Mouse (Mus musculus) liver, embryonic 15.5 days (tissue): ENCODE data around the gene Fstl4. TPM values are rescaled to one million over a fixed set of nuclear protein-coding genes. Genes with fewer than 3 reads are reported as not detected.

Experiments
- ATAC-seq: fragments of 200-750 bp; cut with Nextera tagmentation; 2 replicates; pipeline ENCODE4 v1.8.0; 2017; ENCODE audit warnings: moderate number of reproducible peaks, mild to moderate bottlenecking, moderate library complexity; ENCODE audit not compliant: insufficient read depth
- H3K27ac ChIP-seq: fragments of 300-500 bp; sonication (generic); replicated peaks from 2 replicates; pipeline ENCODE4 v1.5.1; 2015; ENCODE audit warnings: mild to moderate bottlenecking, inconsistent platforms
- H3K27me3 ChIP-seq: fragments of 300-500 bp; sonication (generic); 2 replicates; pipeline ENCODE4 v1.6.1; 2015; ENCODE audit warnings: mild to moderate bottlenecking, inconsistent platforms
- H3K36me3 ChIP-seq: fragments of 300-500 bp; sonication (generic); replicated peaks from 2 replicates; pipeline ENCODE4 v1.6.1; 2015; ENCODE audit warnings: moderate library complexity, mild to moderate bottlenecking, inconsistent platforms
- H3K4me1 ChIP-seq: fragments of 300-500 bp; sonication (generic); replicated peaks from 2 replicates; pipeline ENCODE4 v1.6.1; 2015; ENCODE audit warnings: inconsistent platforms
- H3K4me2 ChIP-seq: fragments of 300-500 bp; sonication (generic); 2 replicates; pipeline ENCODE4 v1.6.1; 2015; ENCODE audit warnings: moderate library complexity, mild to moderate bottlenecking, inconsistent platforms
- H3K4me3 ChIP-seq: fragments of 300-500 bp; sonication (generic); replicated peaks from 2 replicates; pipeline ENCODE4 v1.5.1; 2015; ENCODE audit warnings: mild to moderate bottlenecking, inconsistent platforms
- H3K9ac ChIP-seq: fragments of 300-500 bp; sonication (generic); 2 replicates; pipeline ENCODE4 v1.6.1; 2015; ENCODE audit warnings: moderate library complexity, mild to moderate bottlenecking, inconsistent platforms
- H3K9me3 ChIP-seq: fragments of 300-500 bp; sonication (generic); replicated peaks from 2 replicates; pipeline ENCODE4 v1.6.1; 2016; ENCODE audit warnings: inconsistent platforms
- WGBS: fragments of 180-500 bp; shearing (Covaris S2); methylation state at CpG from one replicate; pipeline ENCODE4 v1.1.7; 2015; ENCODE audit warnings: mixed read lengths; ENCODE audit not compliant: insufficient replicate concordance; 5-methylcytosine and 5-hydroxymethylcytosine counted together
- polyA plus RNA-seq: library from polyadenylated mRNA; unstranded; fragments of >200 nt; fragmentation: Nextera tagmentation; extraction: Ambion mirVana; gene quantifications from 2 replicates; pipeline ENCODE4 v1.2.1, GENCODE M21; 2015

Fstl4 gene
- polyA plus RNA-seq, 1 experiment from 2014 or later, result 0.13 TPM

DNA sequence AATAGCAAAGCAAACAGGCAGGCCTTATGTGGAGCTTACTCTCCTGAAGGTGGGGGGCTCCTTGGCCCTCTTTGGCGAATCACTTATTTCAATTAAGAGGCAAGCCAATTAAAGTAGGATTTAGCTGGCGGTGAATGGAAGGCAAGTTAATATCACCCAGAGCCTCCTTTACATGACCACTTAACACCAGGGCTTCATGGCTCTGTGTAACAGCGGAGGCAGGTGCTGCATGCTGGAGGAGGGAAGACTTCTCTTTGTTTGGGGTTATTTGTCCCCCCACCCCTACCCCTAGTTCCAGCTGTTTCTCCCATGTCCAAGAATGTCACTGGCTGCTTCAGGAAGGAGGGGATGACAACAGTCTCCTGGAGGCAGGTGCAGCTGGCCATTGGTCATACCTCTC is 10.9 kb downstream of the Fstl4 start:
- no peak overlapping the region for H3K9ac ChIP-seq
- no peak overlapping the region for H3K27ac ChIP-seq
- no peaks in the 10 kb centered on the region for H3K9me3 ChIP-seq
- no peak for ATAC-seq
- no peak overlapping the region for H3K4me2 ChIP-seq
- H3K27me3 ChIP-seq, result no peaks in the 10 kb centered on the region
- no peak overlapping the region for H3K4me3 ChIP-seq
- WGBS, result 64% methylated on average over 3 of the region's 3 CpGs
- H3K4me1 ChIP-seq, result no peaks in the 10 kb centered on the region
- no peaks in the 10 kb centered on the region for H3K36me3 ChIP-seq

DNA sequence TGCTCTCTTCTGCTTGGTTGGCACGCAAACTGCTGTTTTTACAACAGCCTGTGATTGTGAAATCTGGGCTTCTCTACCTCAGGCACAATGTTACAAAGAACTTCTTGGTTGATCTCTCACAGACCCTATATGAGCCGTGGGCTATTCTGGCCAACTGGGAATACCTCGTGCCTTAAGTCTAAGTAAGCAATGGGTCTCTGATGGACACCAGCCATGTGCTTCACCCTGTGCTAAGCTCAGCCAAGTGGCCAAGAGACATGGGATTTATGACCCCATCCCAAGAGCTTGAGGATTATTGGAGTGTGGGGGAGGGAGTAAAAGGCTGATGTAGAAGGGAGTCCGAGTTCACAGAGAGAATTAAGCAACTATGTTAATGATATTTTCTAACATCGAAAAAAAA is 18.0 kb downstream of the Fstl4 start:
- H3K27me3 ChIP-seq, result no peaks in the 10 kb centered on the region
- H3K4me3 ChIP-seq, result no peak overlapping the region
- H3K9me3 ChIP-seq, result no peaks in the 10 kb centered on the region
- 61% methylated on average over 5 of the region's 5 CpGs for WGBS
- no peaks in the 10 kb centered on the region for H3K4me1 ChIP-seq
- H3K4me2 ChIP-seq, result no peak overlapping the region
- no peaks in the 10 kb centered on the region for H3K36me3 ChIP-seq
- no peak for ATAC-seq
- H3K27ac ChIP-seq, result no peak overlapping the region
- H3K9ac ChIP-seq, result no peak overlapping the region

DNA sequence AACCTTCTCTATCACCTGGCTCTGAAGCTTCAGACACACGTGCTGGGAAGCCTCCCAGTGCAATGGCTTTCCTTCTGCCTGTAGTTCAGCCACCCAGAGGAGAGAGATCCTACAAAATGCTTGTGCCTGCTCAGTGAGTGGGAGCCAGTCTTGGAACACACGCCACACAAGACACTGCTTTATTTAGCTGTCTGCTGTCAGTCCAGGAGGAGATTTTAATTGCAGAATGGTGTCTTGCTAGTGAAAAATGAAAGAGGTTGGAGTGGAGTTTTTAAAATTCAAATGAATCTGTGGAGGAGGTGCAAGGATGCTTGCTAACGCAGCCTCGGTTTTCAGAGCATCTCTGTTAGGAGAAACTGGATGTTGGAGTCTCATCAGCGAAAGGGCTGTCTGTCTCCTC is 29.9 kb downstream of the Fstl4 start:
- Histone ChIP-seq H3K4me2 (no peak overlapping the region), H3K4me3 (no peak overlapping the region), H3K27ac (no peak overlapping the region), H3K9me3 (no peaks in the 10 kb centered on the region), H3K36me3 (no peaks in the 10 kb centered on the region), H3K4me1 (no peaks in the 10 kb centered on the region), H3K27me3 (no peaks in the 10 kb centered on the region), H3K9ac (no peak overlapping the region)
- 58% methylated on average over 5 of the region's 5 CpGs for WGBS
- no peak for ATAC-seq

DNA sequence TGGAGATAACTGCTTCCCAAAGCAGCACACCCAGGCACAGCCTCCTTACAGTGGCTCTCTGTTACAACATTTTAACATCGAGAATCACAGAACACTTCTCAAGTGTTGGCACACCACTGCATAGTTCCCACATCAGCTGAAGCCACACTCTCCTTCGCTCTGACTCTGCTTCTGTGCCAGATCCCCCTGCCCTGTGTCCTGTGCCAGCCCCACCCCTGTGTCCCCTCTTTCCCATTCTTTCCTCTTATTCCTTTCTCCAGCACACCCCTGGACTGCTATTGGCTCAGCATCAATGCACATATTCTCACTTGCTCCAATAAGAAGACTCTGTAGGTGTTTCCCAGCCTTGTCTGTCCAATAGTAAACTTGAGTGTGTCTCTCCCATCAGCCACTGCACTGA is 45.1 kb downstream of the Fstl4 start:
- WGBS, result 34% methylated on average over 2 of the region's 2 CpGs

DNA sequence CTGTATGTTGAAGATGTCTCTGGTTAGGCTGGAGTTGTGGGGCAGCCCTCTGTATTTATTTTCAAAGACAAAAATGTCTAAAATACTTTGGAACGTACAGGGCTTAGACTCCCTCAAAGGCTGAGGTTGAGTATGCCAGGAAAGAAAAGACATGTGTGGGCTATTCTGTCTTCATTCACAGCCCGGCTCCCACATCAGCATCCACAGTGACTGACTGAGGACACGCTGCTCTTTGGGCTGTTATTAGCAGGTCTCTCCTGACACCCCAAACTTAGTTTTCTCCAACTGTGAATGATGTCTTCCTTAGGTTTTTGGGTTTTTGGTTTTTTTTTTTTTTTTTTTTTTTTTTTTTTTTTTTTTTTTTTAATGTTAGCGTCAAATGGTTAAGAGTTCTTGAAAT is 51.6 kb downstream of the Fstl4 start:
- no peak for ATAC-seq
- Histone ChIP-seq H3K36me3 (no peaks in the 10 kb centered on the region), H3K27ac (no peak overlapping the region), H3K4me3 (no peak overlapping the region), H3K4me2 (no peak overlapping the region), H3K27me3 (no peaks in the 10 kb centered on the region), H3K4me1 (no peaks in the 10 kb centered on the region), H3K9ac (no peak overlapping the region), H3K9me3 (no peaks in the 10 kb centered on the region)
- 72% methylated on average over 4 of the region's 4 CpGs for WGBS

More for the DNA sequence above, 45.1 kb downstream of the Fstl4 start:
- Histone ChIP-seq H3K9me3 (no peaks in the 10 kb centered on the region), H3K9ac (no peak overlapping the region), H3K27me3 (no peaks in the 10 kb centered on the region), H3K4me1 (no peaks in the 10 kb centered on the region), H3K36me3 (no peaks in the 10 kb centered on the region), H3K4me2 (no peak overlapping the region), H3K27ac (no peak overlapping the region), H3K4me3 (no peak overlapping the region)
- ATAC-seq, result no peak

DNA sequence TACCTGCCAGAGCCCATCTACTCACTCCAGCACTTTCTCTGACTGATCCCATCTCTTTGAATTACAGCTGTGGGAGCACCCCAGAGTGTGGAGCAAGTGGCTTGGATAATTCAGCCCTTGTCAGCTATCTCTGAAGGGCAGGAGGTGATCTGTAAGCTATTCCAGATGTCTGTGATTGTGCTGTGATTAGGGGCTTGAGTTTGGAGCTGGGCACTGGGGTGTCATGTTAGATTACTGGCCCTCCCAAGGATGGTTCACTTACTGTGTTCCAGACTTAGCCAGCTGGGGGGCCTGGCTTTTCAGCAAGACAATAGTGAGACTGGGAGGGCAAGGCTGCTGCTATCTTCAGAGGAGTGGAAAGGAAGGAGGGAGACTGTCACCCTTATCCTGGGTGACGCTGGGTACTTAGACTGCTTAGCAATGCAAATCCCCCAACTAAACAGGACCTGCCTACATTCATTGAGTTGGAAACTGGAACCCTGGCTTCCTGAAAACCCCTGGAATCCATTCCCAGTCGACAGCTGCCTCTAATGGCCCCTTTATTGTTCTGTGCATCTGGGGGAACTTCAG is 56.0 kb downstream of the Fstl4 start:
- Histone ChIP-seq H3K27ac (no peak overlapping the region), H3K9me3 (no peaks in the 10 kb centered on the region), H3K27me3 (no peaks in the 10 kb centered on the region), H3K36me3 (no peaks in the 10 kb centered on the region), H3K4me2 (no peak overlapping the region), H3K4me3 (no peak overlapping the region), H3K9ac (no peak overlapping the region), H3K4me1 (no peaks in the 10 kb centered on the region)
- WGBS, result 13% methylated on average over 2 of the region's 2 CpGs
- ATAC-seq, result no peak

DNA sequence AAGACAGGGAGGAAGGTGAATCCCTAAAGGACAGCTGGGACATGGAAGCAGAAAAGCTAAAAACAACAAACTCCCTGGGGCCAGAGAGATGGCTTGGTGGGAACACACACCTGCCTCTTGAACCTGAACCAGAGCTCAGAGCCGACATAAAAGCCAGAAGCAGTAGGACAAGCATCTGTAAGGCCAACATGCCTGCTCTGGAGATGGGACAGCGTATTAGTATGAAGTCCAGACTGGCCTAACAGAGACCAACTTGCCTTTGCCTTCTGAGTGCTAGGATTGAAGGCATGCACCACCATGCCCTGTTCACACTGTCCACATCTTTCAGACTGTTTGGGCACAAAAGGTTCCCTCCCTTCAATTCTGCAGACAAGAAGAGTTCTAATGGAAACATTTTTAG is 62.2 kb downstream of the Fstl4 start:
- H3K4me2 ChIP-seq, result no peak overlapping the region
- WGBS, result 51% methylated on average over 2 of the region's 2 CpGs
- H3K4me1 ChIP-seq, result no peaks in the 10 kb centered on the region
- H3K27ac ChIP-seq, result no peak overlapping the region
- no peaks in the 10 kb centered on the region for H3K27me3 ChIP-seq
- no peak overlapping the region for H3K4me3 ChIP-seq
- H3K36me3 ChIP-seq, result no peaks in the 10 kb centered on the region
- no peaks in the 10 kb centered on the region for H3K9me3 ChIP-seq
- H3K9ac ChIP-seq, result no peak overlapping the region
- ATAC-seq, result no peak

DNA sequence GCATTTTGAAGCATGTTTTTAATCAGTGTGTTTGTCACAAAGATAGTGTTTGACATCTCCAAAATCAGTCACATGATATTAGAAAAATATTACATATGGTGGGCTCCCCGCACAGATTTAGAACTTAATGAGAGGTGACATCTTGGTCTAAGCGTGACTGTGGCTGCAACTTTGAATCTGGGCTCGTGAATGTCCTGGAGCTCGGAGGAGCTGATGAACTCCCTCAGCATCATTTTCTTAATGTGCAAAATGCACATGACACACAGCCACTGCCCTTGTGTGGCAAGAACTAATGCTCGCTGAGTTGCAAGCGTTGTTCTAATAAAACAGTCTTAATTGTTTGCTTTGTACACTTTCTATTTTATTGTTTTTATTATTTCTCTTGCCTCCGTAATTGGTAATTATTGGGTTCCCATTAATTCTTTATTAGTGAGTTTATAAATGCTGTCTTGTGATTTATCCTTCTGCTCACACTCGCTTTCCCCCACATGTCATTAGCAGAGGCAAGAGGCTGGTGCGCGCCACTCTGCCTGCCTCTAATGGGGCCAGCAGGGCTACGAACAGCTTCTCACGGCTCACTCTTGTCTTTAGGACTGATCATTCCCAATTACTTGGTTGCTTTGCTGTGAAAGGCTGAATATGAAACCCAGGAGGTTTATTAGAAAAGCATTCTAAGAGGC is 67.3 kb downstream of the Fstl4 start:
- Histone ChIP-seq H3K9ac (no peak overlapping the region), H3K36me3 (no peaks in the 10 kb centered on the region), H3K27me3 (no peaks in the 10 kb centered on the region), H3K4me1 (no peaks in the 10 kb centered on the region), H3K4me2 (no peak overlapping the region), H3K4me3 (no peak overlapping the region), H3K9me3 (no peaks in the 10 kb centered on the region), H3K27ac (no peak overlapping the region)
- ATAC-seq, result no peak
- 71% methylated on average over 12 of the region's 12 CpGs for WGBS

DNA sequence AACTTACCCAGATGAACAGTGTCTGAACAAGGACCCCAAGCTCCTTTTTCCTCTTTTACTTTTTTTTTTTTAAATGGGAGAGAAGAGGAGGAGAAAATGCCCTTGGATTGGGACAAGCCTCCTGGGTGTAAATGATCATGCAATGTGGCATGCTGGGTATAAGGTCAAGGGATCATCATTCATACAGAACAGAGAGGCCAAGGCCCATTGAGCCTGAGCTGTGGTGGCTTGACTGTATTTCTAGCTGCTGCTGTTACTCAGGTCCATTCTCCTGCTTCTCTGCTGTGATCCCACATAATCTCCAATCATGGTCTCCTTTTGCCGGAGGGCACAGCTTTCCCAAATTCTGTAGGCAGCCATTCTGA is 67.9 kb downstream of the Fstl4 start:
- no peak for ATAC-seq
- Histone ChIP-seq H3K27me3 (no peaks in the 10 kb centered on the region), H3K36me3 (no peaks in the 10 kb centered on the region), H3K4me1 (no peaks in the 10 kb centered on the region), H3K9me3 (no peaks in the 10 kb centered on the region), H3K27ac (no peak overlapping the region), H3K4me2 (no peak overlapping the region), H3K9ac (no peak overlapping the region), H3K4me3 (no peak overlapping the region)
- 63% methylated on average over 1 of the region's 1 CpGs for WGBS

DNA sequence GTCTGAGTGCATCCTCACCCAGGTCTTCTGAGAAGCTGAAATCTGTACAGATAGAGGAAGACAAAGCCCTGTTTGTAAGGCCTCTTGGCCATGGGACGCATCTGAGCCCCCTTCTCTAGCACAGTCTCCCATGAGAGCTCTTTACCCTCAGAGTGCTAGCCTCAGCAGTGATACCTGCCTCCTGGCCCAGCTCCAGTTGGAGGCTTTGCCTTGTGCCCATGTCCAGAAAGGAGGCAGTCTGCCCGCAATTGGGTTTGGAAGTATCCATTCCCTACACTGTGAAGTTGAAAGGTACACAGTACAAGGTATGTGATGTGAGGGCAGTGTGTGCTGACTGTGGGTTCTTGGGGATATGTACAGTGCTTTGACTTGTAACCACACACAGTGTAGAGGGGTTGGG is 84.3 kb downstream of the Fstl4 start:
- WGBS, result 57% methylated on average over 2 of the region's 2 CpGs
- ATAC-seq, result no peak
- Histone ChIP-seq H3K4me3 (no peak overlapping the region), H3K27ac (no peak overlapping the region), H3K36me3 (no peaks in the 10 kb centered on the region), H3K4me2 (no peak overlapping the region), H3K4me1 (no peaks in the 10 kb centered on the region), H3K27me3 (no peaks in the 10 kb centered on the region), H3K9ac (no peak overlapping the region), H3K9me3 (no peaks in the 10 kb centered on the region)

DNA sequence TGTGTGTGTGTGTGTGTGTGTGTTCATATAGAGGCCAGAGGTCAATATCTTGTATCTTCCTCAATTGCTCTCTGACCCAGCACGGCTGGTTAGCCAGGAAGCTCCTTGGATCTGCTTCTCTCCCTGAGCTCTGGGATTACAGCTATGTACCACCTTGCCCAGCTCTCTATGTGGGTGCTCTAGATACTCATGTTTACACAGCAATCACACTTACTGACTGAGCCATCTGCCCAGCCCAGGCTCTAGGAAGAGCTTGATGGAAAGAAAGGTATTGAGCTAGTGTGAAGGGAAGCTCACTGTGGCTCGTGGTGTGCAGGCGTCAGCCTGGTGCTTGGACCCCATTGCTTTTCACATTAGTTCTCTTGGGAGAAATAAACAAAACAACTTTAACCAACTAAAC is 85.6 kb downstream of the Fstl4 start:
- H3K9ac ChIP-seq, result no peak overlapping the region

More for the DNA sequence above, 85.6 kb downstream of the Fstl4 start:
- no peaks in the 10 kb centered on the region for H3K4me1 ChIP-seq
- WGBS, result 59% methylated on average over 3 of the region's 3 CpGs
- no peak for ATAC-seq
- H3K36me3 ChIP-seq, result no peaks in the 10 kb centered on the region
- H3K4me2 ChIP-seq, result no peak overlapping the region
- no peaks in the 10 kb centered on the region for H3K27me3 ChIP-seq
- H3K9me3 ChIP-seq, result no peaks in the 10 kb centered on the region
- no peak overlapping the region for H3K4me3 ChIP-seq
- H3K27ac ChIP-seq, result no peak overlapping the region
